Mouse (Mus musculus) embryonic facial prominence, embryonic 10.5 days (tissue): ENCODE results near the gene Fam168b. TPM values are rescaled to one million over a fixed set of nuclear protein-coding genes. Genes with fewer than 3 reads are reported as not detected.
A peak's percentile ranks its signal among the peaks of the same experiment; 100 is the strongest.

ENCODE experiments used
- DNase-seq: peaks from one replicate; pipeline ENCODE4 v3.0.0-alpha.2; 2017; ENCODE audit warnings: low spot score
- H3K27ac ChIP-seq: fragments of 300-500 bp; sonication (generic); replicated peaks from 2 replicates; pipeline ENCODE4 v1.5.1; 2016; ENCODE audit warnings: mild to moderate bottlenecking
- H3K27me3 ChIP-seq: fragments of 300-500 bp; sonication (generic); replicated peaks from 2 replicates; pipeline ENCODE4 v1.6.1; 2016; ENCODE audit warnings: low read depth, mild to moderate bottlenecking; ENCODE audit not compliant: poor library complexity, severe bottlenecking
- H3K36me3 ChIP-seq: fragments of 300-500 bp; sonication (generic); replicated peaks from 2 replicates; pipeline ENCODE4 v1.6.1; 2016; ENCODE audit warnings: mild to moderate bottlenecking, moderate library complexity
- H3K4me1 ChIP-seq: fragments of 300-500 bp; sonication (generic); 2 replicates; pipeline ENCODE4 v1.6.1; 2016
- H3K4me3 ChIP-seq: fragments of 300-500 bp; sonication (generic); 2 replicates; pipeline ENCODE4 v1.5.1; 2016; ENCODE audit warnings: mild to moderate bottlenecking, moderate library complexity
- H3K9me3 ChIP-seq: fragments of 300-500 bp; sonication (generic); 2 replicates; pipeline ENCODE4 v1.6.1; 2016; ENCODE audit warnings: mild to moderate bottlenecking
- WGBS: fragments of 180-500 bp; shearing (Covaris S2); methylation state at CpG from one replicate; pipeline ENCODE4 v1.1.7; 2016; 5-methylcytosine and 5-hydroxymethylcytosine counted together
- polyA plus RNA-seq: library from polyadenylated mRNA; unstranded; fragments of >200 nt; fragmentation: Nextera tagmentation; extraction: Ambion mirVana; gene quantifications from 2 replicates; pipeline ENCODE4 v1.2.1, GENCODE M21; 2016

The Fam168b gene
- 115 and 119 TPM in 2 replicates for polyA plus RNA-seq

DNA sequence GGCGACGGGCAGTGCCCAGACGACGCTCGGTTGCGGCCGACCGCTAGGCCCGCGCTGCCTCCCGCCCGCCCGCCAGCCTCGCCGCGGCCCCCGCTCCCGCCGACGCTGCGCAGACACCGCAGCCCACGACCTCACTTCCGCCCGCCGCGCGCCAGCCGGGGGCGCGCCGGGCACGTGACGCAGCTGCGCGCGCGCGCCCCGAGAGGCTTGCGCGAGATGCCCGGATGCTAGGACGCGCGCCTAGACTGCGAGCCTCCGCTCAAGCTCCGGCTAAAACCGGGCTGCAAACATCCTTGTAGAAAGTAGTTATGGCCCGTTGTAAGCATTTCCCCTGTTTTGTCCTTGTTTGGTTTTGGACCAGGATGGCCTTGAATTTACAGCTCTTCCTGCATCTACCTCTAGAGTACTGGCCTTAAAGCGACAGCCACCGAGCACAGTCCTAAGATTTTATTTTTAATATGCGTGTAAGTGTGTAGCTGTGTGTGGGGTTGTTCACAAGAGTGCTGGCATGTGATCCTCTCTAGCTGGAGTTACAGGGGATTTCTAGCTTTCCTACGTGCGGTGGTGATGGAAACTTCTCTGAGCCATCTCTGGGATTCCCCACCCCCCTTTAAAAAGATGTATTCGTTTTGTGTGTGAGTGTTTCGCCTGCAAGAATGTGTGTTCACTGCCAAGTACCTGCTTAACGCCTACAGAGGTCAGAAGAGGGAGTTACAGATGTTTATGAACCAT is at the start of gene Fam168b:
Gene Fam168b (minus strand): TSS at position 179 of the 732 bp plus-strand sequence.
- Histone ChIP-seq H3K36me3 (peaks cover 18% of the 10 kb centered on the region), H3K4me3 (peak within 1 kb of the TSS; percentile 77)
- 3% methylated on average over 55 of the region's 59 CpGs for WGBS

DNA sequence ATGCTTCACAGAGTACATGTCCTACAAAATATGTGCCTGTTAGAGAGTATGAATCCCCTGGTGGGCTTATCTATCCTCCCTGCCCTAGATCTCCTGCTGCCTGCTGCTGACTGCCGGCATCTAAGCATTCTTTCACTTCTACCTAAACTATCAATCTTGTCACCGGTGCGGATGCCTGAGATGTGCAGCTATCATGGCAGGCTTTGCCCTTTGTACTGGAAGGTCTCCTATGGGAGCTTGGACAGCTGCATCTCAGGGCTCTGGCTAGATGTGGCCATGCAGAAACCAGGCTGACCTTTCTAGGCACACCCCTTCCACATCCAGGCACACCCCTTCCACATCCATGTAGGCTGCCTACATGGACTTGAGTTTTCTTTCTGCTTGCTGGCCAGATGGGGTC is 49.6 kb upstream of the Fam168b start:
- H3K9me3 ChIP-seq: no peaks in the 10 kb centered on the region
- no peak overlapping the region for H3K27ac ChIP-seq
- WGBS: 83% methylated on average over 3 of the region's 3 CpGs
- H3K4me1 ChIP-seq: no peaks in the 10 kb centered on the region
- H3K4me3 ChIP-seq: no peak overlapping the region
- H3K36me3 ChIP-seq: no peaks in the 10 kb centered on the region
- no peak for DNase-seq
- H3K27me3 ChIP-seq: no peaks in the 10 kb centered on the region

More for the DNA sequence above, at the start of gene Fam168b:
- Histone ChIP-seq H3K27ac (peak within 1 kb of the TSS; percentile 97), H3K4me1 (peaks cover 35% of the 10 kb centered on the region), H3K9me3 (no peaks in the 10 kb centered on the region), H3K27me3 (no peaks in the 10 kb centered on the region)
- peak; percentile 93 for DNase-seq

DNA sequence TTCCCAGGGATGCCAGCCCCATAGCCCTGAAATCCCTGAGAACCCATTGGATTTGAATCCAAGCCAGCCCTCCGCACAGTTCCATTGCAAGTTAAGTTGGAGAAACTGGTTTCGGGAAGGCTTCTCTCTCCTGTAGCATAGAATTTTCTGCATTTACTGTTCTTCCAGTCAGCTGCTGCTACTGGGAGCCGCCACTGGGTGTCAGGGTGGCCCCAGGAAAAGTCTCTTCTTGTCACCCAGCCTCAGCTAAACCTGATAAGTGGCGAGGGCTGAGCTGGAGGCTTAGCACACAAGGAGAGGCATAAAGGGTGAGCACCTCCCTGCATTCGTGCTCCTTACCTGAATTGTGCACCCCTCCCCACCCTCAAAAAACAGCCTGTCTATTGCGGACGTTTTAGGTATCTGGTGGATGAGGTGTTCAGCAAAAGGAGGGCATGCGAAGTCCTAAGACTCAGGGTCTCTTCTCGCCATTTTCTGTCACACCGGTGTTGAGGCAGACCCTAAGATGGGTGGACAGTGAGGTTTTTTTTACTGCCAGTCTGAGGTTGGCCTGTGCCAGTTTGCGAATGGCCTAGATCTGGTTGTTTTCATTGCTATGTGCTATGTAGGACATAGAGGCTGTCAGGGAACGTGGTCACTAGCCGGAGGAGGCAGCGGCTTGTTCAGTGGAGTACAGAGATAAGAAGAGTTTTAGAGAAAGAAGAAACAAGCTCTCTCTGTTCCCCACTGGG is 48.9 kb upstream of the Fam168b start:
- peak; percentile 51 for DNase-seq
- no peaks in the 10 kb centered on the region for H3K36me3 ChIP-seq
- H3K27me3 ChIP-seq: no peaks in the 10 kb centered on the region
- H3K4me1 ChIP-seq: no peaks in the 10 kb centered on the region
- no peak overlapping the region for H3K27ac ChIP-seq
- WGBS: 59% methylated on average over 14 of the region's 14 CpGs
- H3K9me3 ChIP-seq: no peaks in the 10 kb centered on the region
- H3K4me3 ChIP-seq: no peak overlapping the region

DNA sequence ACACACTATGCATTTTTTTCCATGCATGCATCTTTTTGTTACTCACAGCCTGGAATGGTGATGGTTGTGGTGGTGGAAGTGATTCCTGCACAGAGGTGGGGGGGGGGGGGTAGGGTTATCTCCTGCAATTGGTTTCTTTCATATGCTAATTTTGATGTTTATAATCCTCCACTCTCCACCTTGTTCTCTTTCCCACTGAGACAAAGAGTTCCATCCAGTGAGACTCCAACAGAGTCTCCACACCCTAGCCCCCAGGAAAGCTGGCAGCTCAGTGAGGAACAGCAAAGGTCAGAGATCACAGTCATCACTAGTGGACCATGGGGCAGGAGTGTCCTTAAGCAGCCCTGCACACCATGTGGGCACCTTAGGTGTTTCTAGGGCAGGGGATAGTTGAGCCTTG is 40.9 kb upstream of the Fam168b start:
- H3K4me1 ChIP-seq: no peaks in the 10 kb centered on the region
- H3K4me3 ChIP-seq: no peak overlapping the region
- H3K27me3 ChIP-seq: no peaks in the 10 kb centered on the region
- no peak overlapping the region for H3K27ac ChIP-seq
- H3K9me3 ChIP-seq: 0 out of 2 replicates have a peak, but pooled peaks cover 4% of the 10 kb centered on the region
- no peaks in the 10 kb centered on the region for H3K36me3 ChIP-seq
- peak; percentile 2 for DNase-seq

DNA sequence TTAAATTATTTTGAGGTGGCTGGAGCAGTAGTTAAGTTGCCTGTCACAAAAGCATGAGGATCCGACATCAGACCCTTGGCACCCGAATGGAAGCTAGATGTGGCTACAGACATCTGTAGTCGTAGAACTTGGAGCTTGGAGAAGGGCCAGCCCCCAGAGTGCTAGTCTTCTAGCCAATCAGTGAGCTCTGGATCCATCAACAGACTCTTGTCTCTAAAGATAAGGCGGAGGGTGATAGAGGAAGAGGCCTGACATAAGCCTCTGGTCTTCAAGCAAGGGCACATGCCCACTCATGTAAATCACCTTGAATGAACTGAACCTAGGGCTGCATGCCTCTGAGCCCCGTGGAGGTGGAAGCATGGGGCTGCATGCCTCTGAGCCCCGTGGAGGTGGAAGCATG is 36.7 kb upstream of the Fam168b start:
- Histone ChIP-seq H3K4me3 (no peak overlapping the region), H3K9me3 (0 out of 2 replicates have a peak, but pooled peaks cover 4% of the 10 kb centered on the region), H3K27me3 (no peaks in the 10 kb centered on the region), H3K27ac (no peak overlapping the region), H3K36me3 (peaks cover 13% of the 10 kb centered on the region; the same call in 1 of the 2 replicates), H3K4me1 (0 out of 2 replicates have a peak, but pooled peaks cover 2% of the 10 kb centered on the region)
- 83% methylated on average over 6 of the region's 6 CpGs for whole genome bisulfite sequencing
- no peak for DNase-seq

DNA sequence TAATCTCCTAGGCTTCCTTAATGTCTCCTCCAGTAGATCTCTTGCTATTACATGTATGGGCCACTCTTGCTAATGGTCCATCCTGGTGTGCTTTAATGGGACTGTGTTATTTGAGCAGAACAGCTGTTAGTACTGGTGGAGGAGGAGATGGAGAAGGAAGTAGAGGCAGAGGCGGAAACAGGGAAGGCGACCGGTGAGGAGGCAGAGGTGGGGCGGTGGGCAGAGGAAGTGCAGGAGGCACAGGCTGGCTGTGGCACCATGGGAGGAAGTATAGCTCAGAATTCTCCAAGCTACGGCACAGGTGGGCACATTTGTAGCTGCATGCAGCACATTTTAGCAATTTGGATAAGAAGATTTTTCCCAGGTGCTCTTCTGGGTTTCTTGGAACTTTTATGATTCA is 30.7 kb upstream of the Fam168b start:
- no peak for DNase-seq
- Histone ChIP-seq H3K4me3 (no peak overlapping the region), H3K27me3 (no peaks in the 10 kb centered on the region), H3K36me3 (peaks cover 19% of the 10 kb centered on the region), H3K4me1 (0 out of 2 replicates have a peak, but pooled peaks cover 2% of the 10 kb centered on the region), H3K9me3 (no peaks in the 10 kb centered on the region), H3K27ac (no peak overlapping the region)
- WGBS: 91% methylated on average over 5 of the region's 5 CpGs

DNA sequence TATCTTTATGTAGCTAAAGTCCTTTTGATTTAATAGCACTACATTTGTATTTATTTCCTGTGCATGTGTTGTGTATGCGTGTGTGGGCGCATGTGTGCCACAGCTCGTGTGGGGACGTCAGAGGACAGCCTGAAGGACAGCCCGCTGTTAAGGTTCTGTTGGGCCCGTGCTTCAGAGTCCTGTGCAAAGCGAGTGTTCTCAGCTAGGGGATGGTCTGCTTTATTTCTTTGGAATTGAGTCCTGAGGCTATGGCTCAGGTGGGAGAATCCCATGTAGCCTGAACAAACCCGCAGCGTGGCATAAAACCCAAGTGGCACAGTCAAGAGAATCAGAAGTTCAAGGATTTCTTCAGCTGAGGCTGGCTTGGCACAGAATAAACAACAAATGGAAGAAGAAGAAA is 28.3 kb upstream of the Fam168b start:
- 92% methylated on average over 9 of the region's 9 CpGs for WGBS
- no peak overlapping the region for H3K4me3 ChIP-seq
- H3K27me3 ChIP-seq: no peaks in the 10 kb centered on the region
- no peak overlapping the region for H3K27ac ChIP-seq
- DNase-seq: no peak
- H3K9me3 ChIP-seq: no peaks in the 10 kb centered on the region
- H3K36me3 ChIP-seq: peaks cover 15% of the 10 kb centered on the region
- no peaks in the 10 kb centered on the region for H3K4me1 ChIP-seq

DNA sequence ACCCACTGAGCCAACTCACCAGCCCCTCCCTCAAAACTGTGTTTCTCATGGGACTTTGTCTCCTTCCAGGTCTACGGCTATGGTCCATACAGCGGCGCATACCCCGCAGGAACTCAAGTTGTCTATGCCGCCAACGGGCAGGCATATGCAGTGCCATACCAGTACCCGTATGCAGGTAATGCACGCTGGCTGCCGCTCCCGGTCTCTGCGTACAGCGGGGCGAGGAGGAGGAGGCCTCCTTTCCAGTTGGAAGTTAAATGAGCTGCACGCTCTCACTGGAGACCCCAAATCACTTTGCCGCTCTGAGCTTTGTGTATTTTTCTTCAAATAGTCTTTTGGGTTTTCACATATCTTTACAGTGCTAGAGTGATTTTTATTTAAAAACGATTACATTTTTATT is 26.4 kb upstream of the Fam168b start:
- H3K27ac ChIP-seq: no peak overlapping the region
- H3K9me3 ChIP-seq: no peaks in the 10 kb centered on the region
- DNase-seq: no peak
- no peak overlapping the region for H3K4me3 ChIP-seq
- H3K27me3 ChIP-seq: no peaks in the 10 kb centered on the region
- no peaks in the 10 kb centered on the region for H3K4me1 ChIP-seq
- 96% methylated on average over 16 of the region's 16 CpGs for WGBS
- H3K36me3 ChIP-seq: peaks cover 6% of the 10 kb centered on the region

DNA sequence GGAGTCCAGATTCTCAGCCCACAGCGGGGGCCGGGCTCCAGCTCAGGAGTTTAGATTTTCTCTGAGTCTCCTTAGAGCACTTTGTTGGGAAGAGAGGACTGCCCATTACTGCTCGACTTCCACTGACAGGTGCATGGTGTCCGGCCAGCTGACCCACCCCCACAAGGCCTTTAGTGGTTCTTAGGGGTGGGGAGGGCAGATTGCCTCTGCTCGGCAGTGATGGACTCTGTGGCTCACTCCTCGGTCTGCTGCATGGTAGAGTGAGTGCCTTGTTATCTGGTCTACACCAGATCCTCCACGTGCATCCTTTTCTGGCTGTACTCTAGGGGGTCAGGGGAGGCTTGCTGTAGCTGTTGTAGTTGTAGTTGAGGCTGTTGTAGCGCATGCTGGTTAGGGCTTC is 25.5 kb upstream of the Fam168b start:
- no peak overlapping the region for H3K4me3 ChIP-seq
- no peaks in the 10 kb centered on the region for H3K9me3 ChIP-seq
- no peaks in the 10 kb centered on the region for H3K4me1 ChIP-seq
- 87% methylated on average over 8 of the region's 8 CpGs for WGBS
- H3K27me3 ChIP-seq: no peaks in the 10 kb centered on the region
- H3K27ac ChIP-seq: no peak overlapping the region
- DNase-seq: no peak
- peaks cover 10% of the 10 kb centered on the region for H3K36me3 ChIP-seq

DNA sequence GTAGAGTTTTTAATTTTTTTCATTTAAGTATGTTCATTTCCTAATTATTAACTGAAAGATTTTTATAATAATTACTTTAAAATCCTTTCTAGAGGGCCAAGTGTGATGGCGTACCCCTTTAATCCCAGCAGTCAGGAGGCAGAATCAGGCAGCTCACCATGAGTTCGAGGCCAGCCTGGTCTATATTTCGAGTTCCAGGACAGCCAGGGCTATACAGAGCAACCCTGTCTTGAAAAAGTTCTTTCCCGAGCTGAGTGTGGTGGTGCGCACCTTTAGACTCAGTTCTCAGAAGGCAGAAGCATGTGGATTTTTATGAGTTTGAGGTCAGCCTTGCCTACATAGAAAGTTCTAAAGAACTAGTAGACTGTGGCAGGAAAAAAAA is 24.7 kb upstream of the Fam168b start:
- H3K27me3 ChIP-seq: no peaks in the 10 kb centered on the region
- H3K36me3 ChIP-seq: peaks cover 18% of the 10 kb centered on the region
- DNase-seq: no peak
- no peaks in the 10 kb centered on the region for H3K4me1 ChIP-seq
- WGBS: 91% methylated on average over 5 of the region's 5 CpGs
- no peaks in the 10 kb centered on the region for H3K9me3 ChIP-seq
- H3K27ac ChIP-seq: no peak overlapping the region
- H3K4me3 ChIP-seq: no peak overlapping the region

DNA sequence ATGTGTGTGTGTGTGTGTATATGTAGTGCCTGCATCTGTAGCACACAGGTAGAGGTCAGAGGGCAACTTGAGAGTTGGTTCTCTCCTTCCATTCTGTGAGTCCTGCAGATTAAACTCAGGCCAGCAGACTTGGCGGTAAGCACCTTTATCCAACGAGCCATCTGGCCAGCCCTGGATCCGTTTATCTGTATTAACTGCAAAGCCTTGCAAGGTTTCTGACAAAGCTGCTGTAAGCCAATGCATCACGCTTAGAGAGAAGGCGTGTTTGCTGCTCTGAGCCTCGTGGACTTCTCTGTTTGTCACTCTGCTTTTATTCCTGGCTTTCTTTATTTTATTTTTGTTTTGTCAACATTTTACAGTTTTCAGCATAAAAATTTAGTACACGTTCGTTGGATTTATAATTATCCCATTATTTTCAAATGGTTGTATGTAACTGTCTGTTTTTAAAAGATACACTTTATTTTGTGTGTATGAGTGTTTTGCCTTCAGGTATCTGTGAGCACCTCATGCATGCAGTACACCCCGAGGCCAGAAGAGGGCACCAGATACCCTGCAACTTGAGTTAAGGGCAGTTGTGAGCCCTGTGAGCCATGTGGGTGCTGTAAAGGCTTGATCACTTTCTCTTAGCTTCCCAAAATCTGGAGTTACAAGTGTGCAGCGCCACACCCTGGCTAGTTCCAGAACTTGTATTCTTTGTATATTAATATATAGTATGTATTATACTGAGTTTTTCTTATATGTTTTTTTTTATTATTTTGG is 24.1 kb upstream of the Fam168b start:
- no peaks in the 10 kb centered on the region for H3K27me3 ChIP-seq
- H3K9me3 ChIP-seq: no peaks in the 10 kb centered on the region
- 55% methylated on average over 10 of the region's 10 CpGs for WGBS
- H3K4me1 ChIP-seq: no peaks in the 10 kb centered on the region
- DNase-seq: peak; percentile 89
- H3K27ac ChIP-seq: no peak overlapping the region
- no peak overlapping the region for H3K4me3 ChIP-seq
- peaks cover 19% of the 10 kb centered on the region for H3K36me3 ChIP-seq

DNA sequence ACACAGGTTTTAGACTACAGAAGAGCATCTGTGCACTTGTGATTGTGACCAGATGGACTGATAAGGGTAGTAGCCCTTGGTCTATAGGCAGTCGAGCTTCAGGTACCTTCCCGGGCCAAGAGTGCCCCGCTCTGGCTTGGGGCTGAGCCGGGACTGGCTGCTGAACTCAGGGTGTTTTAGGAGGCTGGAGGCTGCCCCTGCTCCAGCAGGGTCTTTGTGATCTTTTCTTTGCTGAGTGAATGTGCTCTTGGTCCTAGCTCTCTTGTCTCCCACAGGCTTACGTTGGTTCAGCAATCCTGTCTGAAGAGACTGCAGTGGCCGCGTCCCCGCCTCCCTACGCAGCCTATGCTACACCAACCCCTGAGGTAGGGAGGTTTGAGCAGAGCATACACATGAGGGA is 23.0 kb upstream of the Fam168b start:
- Histone ChIP-seq H3K27me3 (no peaks in the 10 kb centered on the region), H3K4me3 (no peak overlapping the region), H3K27ac (no peak overlapping the region), H3K9me3 (no peaks in the 10 kb centered on the region), H3K36me3 (peaks cover 19% of the 10 kb centered on the region), H3K4me1 (no peaks in the 10 kb centered on the region)
- DNase-seq: no peak
- WGBS: 88% methylated on average over 9 of the region's 9 CpGs
